Mouse (Mus musculus) v-Abl transformed pro-B cells (cell line): ENCODE results near the gene Coq7.

ENCODE experiments used
- in situ Hi-C, 2 experiments: fragments of 400-800 bp; cut with MboI; formaldehyde crosslinking; loops; one replicate each; pipeline ENCODE4 v1.15.1; 2025; ENCODE audit not compliant: unreplicated experiment in 2 of 2

Coq7 gene

DNA sequence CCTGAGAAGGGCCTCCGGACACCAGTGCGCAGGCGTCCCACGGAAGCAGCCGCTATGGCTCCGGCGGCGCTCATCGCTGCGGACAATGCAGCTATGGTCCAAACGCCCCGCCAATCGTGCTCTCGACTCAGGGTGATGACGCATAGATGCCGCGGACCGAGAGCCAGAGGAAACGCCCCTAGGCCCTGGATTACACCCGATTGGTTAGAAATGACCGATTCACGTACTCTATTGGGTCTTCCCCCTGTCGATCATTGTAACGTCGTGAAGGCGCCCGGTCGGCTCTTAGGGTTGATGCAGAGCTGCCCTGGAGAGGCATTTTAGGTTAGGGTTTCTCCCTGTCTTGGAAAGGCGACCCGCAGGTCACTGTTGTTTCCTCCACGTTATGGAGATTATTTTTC is at the start of gene Coq7:
TSS of gene Coq7 (minus strand) at position 179 of the 401 bp plus-strand sequence.
- in situ Hi-C loops, result loop anchor here in 1 of 2 experiments (25.0 kb wide), 2 partner anchors 954 to 1046 kb away; partner anchors contain the start of gene Umod

- in situ Hi-C loops, result no loop called here
These were observed 46.8 kb upstream of the Coq7 start for GRCm38 (mm10) chr7:118579938-118580337.

DNA sequence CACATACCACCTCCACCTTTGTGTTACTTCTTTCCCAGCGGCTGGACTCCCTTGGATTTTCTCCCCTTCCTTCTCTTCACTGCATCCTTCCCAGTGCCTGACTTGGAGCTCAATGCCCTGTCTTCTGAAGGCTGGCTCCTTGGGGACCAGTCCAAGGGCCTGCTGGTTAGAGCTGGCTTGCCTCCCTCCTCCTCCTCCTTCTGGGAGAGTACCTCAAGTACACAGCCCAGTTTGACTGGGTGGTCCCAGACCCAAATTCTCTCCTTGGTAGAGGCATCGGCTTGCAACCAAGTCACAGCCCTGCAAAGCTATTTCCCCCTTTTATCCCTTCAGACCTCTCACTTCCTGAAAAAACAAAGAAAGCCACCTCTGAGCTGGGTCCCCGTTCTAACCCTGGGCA is 45.1 kb upstream of the Coq7 start:
- in situ Hi-C loops, result no loop called here

DNA sequence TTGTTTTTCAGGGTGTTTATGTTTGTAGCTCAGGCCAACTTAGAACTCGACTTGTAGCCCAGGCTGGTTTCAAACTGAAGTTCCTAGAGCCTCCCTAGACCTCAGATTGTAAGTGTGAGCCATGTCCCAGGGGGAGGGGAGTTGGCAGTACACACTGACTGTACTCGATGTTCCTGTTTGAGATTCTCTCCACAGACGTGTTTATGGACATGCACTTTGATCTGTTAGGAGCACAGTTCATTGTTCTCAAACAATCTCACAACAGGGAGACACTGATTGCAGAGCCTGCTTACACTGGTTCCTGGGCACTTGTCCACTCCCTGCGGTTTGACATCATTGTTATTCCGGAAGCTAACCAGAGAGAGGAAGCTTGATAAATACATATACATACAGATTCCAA is 38.9 kb upstream of the Coq7 start:
- in situ Hi-C loops, result loop anchor here in 1 of 2 experiments (25.0 kb wide), 1 partner anchor 915 kb away; the partner anchor contains the start of gene Umod

DNA sequence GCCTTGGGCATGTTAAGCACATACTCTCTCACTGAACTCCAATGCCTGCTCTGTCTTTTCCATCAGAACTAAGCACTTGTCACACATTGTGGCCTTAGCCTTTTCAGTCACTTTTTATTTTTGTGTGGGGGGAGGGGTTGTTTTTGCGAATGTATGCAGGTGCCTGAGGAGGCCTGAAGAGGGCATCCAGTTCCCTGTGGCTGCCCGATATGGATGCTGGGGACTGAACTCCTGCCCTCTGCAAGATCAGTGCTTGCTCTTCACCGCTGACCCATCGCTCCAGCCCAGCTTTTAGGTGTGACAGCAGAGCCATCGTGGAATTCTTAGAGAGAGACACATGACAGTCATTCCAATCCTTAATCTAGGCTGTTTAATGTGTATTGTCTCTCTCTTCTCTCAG is 38.2 kb upstream of the Coq7 start:
- in situ Hi-C loops, result loop anchor here in 1 of 2 experiments (25.0 kb wide), 1 partner anchor 916 kb away; the partner anchor contains the start of gene Umod

- in situ Hi-C loops, result loop anchor here in 1 of 2 experiments (25.0 kb wide), 1 partner anchor 918 kb away; the partner anchor contains the start of gene Umod
These were observed 36.0 kb upstream of the Coq7 start for GRCm38 (mm10) chr7:118569121-118569543.

- in situ Hi-C loops, result loop anchor here in 1 of 2 experiments (25.0 kb wide), 1 partner anchor 933 kb away; the partner anchor contains the start of gene Umod
These were observed 21.1 kb upstream of the Coq7 start for GRCm38 (mm10) chr7:118554290-118554689.

- in situ Hi-C loops, result loop anchor here in 1 of 2 experiments (25.0 kb wide), 1 partner anchor 933 kb away; the partner anchor contains the start of gene Umod
These were observed 20.7 kb upstream of the Coq7 start for GRCm38 (mm10) chr7:118553881-118554280.

- in situ Hi-C loops, result loop anchor here (5.0 to 25.0 kb wide), 3 partner anchors 45 to 1060 kb away; partner anchors contain the start of gene Umod (in 1 of the 2)
These were observed 14.3 kb upstream of the Coq7 start for GRCm38 (mm10) chr7:118547451-118547850.

- in situ Hi-C loops, result loop anchor here in 1 of 2 experiments (25.0 kb wide), 2 partner anchors 943 to 1057 kb away; partner anchors contain the start of gene Umod
These were observed 11.0 kb upstream of the Coq7 start for GRCm38 (mm10) chr7:118544128-118544527.

GRCm38 (mm10) chr7:118535076-118535475 is 1.9 kb upstream of the Coq7 start:
- in situ Hi-C loops, result loop anchor here in 1 of 2 experiments (25.0 kb wide), 2 partner anchors 952 to 1048 kb away; partner anchors contain the start of gene Umod

DNA sequence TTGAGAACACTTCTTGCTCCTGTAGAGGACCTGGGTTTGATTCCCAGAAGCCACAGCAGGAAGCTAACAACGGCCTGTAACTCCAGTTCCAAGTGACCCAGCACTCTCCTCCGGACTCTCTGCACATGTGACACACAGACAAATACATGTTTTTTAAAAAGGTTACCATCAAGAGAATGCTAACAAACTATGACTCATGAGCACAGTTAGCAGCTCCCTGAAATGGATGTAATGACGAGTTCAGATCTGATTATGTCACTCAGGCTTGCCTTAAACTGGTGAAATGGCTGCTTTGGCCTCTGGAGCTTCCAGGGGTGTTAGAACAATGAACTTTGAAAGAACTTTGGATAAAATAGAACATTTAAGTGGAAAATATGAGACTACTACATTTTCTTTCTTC is 1.2 kb upstream of the Coq7 start:
- in situ Hi-C loops, result loop anchor here in 1 of 2 experiments (25.0 kb wide), 2 partner anchors 953 to 1047 kb away; partner anchors contain the start of gene Umod

- in situ Hi-C loops, result loop anchor here in 1 of 2 experiments (25.0 kb wide), 2 partner anchors 955 to 1045 kb away; partner anchors contain the start of gene Umod
These were observed 508 bp downstream of the Coq7 start for GRCm38 (mm10) chr7:118532519-118533177.

GRCm38 (mm10) chr7:118526967-118527366 is 6.2 kb downstream of the Coq7 start:
- in situ Hi-C loops, result loop anchor here (5.0 to 25.0 kb wide), 8 partner anchors 68 to 1040 kb away; partner anchors contain the start of genes Tmc5 (in 2 of the 2) and Umod (in 1 of the 2)

GRCm38 (mm10) chr7:118522077-118522476 is 11.1 kb downstream of the Coq7 start:
- in situ Hi-C loops, result loop anchor here (5.0 to 10.0 kb wide), 2 partner anchors 35 to 73 kb away; partner anchors contain the start of gene Tmc5 (in 1 of the 2)

GRCm38 (mm10) chr7:118519661-118520060 is 13.5 kb downstream of the Coq7 start:
- in situ Hi-C loops, result loop anchor here (5.0 to 10.0 kb wide), 2 partner anchors 38 to 75 kb away; partner anchors contain the start of gene Tmc5 (in 1 of the 2)

- in situ Hi-C loops, result no loop called here
These were observed 14.5 kb downstream of the Coq7 start for GRCm38 (mm10) chr7:118518687-118519086.

DNA sequence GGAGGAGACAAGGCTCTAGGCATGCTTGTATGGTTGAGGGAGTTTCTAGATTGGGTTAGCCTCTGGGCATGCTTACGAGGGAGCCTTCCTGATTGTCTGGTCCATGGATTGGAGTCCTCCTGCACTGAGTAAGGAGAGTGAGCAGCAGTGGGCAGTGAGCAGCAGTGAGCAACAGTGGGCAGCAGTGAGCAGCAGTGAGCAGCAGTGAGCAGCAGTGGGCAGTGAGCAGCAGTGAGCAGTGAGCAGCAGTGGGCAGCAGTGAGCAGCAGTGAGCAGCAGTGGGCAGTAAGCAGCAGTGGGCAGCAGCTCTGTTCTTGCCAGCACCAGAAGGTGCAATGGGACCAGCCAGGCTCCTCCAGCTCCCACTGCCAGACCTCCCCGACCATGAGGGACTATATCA is 15.3 kb downstream of the Coq7 start:
- in situ Hi-C loops, result no loop called here

DNA sequence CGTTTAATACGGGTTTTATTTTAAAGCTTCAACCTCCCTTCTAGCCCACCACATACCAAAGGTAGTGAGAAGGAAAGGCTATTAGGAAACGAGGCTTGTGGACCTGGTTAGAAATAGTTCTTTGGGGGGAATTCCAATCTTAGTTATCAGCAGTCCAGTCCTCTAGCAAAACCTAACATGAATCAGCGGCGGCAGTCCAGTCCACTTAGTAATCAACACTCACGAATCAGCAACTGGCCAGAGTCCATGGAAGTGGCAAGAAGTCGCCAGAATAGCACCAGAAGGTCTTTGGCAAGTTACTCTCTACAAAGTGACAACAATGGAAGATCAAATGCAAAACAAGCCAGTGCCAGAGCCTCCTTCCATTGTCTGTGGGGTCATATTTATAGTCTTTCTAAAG is 24.6 kb downstream of the Coq7 start:
- in situ Hi-C loops, result no loop called here

DNA sequence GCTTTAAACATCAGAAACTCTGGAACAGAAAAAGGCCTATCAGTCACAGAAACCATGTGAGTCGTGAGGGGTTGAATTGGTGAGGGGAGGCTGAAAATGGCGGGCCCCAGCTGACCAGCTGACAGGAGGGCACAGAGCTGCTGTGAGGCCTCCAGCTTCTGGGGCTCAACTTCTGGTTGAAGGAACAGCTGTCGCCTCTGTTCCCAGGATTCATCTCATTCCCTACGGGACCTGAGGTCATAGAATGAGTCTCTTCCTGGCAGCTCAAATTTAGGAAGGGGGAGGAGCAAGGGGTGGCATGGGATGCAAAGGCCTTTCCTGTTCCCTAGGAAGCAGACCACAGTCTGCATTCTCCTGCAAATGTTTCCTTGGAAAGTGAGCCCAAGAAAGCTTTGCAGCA is 29.3 kb downstream of the Coq7 start:
- in situ Hi-C loops, result no loop called here

- in situ Hi-C loops, result no loop called here
These were observed 30.8 kb downstream of the Coq7 start for GRCm38 (mm10) chr7:118502333-118502732.
